Mouse (Mus musculus): ENCODE measurements around the gene Zfp62.

GRCm38 (mm10) chr11:49245634-49246415 is 42.7 kb downstream of the Zfp62 start:
- TF ChIP-seq EP300 (IDR thresholded peaks at IDR 0.05; ENCODE audit: low read depth) (no peak), CTCF (IDR thresholded peaks at IDR 0.05; ENCODE audit: low read depth) (no peak)
